Mouse (Mus musculus): ENCODE data around the gene Mrpl30. TPM values are rescaled to one million over a fixed set of nuclear protein-coding genes. Genes with fewer than 3 reads are reported as not detected.

The Mrpl30 gene
- polyA plus RNA-seq, 1 experiment, result 71.3 TPM

GRCm38 (mm10) chr1:37900288-37900687 lies 10.0 kb downstream of the Mrpl30 start:
- H3K4me1 ChIP-seq (ENCODE audit: control insufficient read depth, insufficient read depth, low read length), result no peaks in the 10 kb centered on the region
- H3K27me3 ChIP-seq (ENCODE audit: control insufficient read depth, insufficient read depth, low read length), result no peaks in the 10 kb centered on the region
- H3K27ac ChIP-seq (ENCODE audit: control insufficient read depth, insufficient read depth, low read depth, low read length), result no peak overlapping the region
- no peak for TF ChIP-seq CTCF (IDR thresholded peaks at IDR 0.05; ENCODE audit: control insufficient read depth, insufficient read depth, insufficient replicate concordance, low read depth, low read length)
- TF ChIP-seq POLR2A (IDR thresholded peaks at IDR 0.05; ENCODE audit: control insufficient read depth, low read depth, low read length), result no peak
- H3K36me3 ChIP-seq (ENCODE audit: control insufficient read depth, insufficient read depth, low read length), result no peaks in the 10 kb centered on the region
- H3K4me3 ChIP-seq (ENCODE audit: control insufficient read depth, low read depth, low read length), result no peak overlapping the region

- Histone ChIP-seq H3K4me3 (ENCODE audit: control insufficient read depth, low read depth, low read length) (no peak overlapping the region), H3K27me3 (ENCODE audit: control insufficient read depth, insufficient read depth, low read length) (no peaks in the 10 kb centered on the region), H3K36me3 (ENCODE audit: control insufficient read depth, insufficient read depth, low read length) (no peaks in the 10 kb centered on the region), H3K4me1 (ENCODE audit: control insufficient read depth, insufficient read depth, low read length) (no peaks in the 10 kb centered on the region), H3K27ac (ENCODE audit: control insufficient read depth, insufficient read depth, low read depth, low read length) (no peak overlapping the region)
- TF ChIP-seq CTCF (IDR thresholded peaks at IDR 0.05; ENCODE audit: control insufficient read depth, insufficient read depth, insufficient replicate concordance, low read depth, low read length) (no peak), POLR2A (IDR thresholded peaks at IDR 0.05; ENCODE audit: control insufficient read depth, low read depth, low read length) (no peak)
Observed at GRCm38 (mm10) chr1:37903178-37903577, 12.9 kb downstream of the Mrpl30 start.

- H3K36me3 ChIP-seq (ENCODE audit: control insufficient read depth, insufficient read depth, low read length), result no peaks in the 10 kb centered on the region
- no peak overlapping the region for H3K27ac ChIP-seq (ENCODE audit: control insufficient read depth, insufficient read depth, low read depth, low read length)
- H3K4me3 ChIP-seq (ENCODE audit: control insufficient read depth, low read depth, low read length), result no peak overlapping the region
- no peak for TF ChIP-seq CTCF (IDR thresholded peaks at IDR 0.05; ENCODE audit: control insufficient read depth, insufficient read depth, insufficient replicate concordance, low read depth, low read length)
- no peak for TF ChIP-seq POLR2A (IDR thresholded peaks at IDR 0.05; ENCODE audit: control insufficient read depth, low read depth, low read length)
- H3K27me3 ChIP-seq (ENCODE audit: control insufficient read depth, insufficient read depth, low read length), result no peaks in the 10 kb centered on the region
- H3K4me1 ChIP-seq (ENCODE audit: control insufficient read depth, insufficient read depth, low read length), result no peaks in the 10 kb centered on the region; the same call in 1 of the 2 replicates
Observed at GRCm38 (mm10) chr1:37912751-37913150, 22.5 kb downstream of the Mrpl30 start.

- H3K36me3 ChIP-seq (ENCODE audit: control insufficient read depth, insufficient read depth, low read length), result no peaks in the 10 kb centered on the region
- H3K27ac ChIP-seq (ENCODE audit: control insufficient read depth, insufficient read depth, low read depth, low read length), result no peak within 1 kb of the TSS
- no peak within 1 kb of the TSS for H3K4me3 ChIP-seq (ENCODE audit: control insufficient read depth, low read depth, low read length)
- no peaks in the 10 kb centered on the region; the same call in 1 of the 2 replicates for H3K4me1 ChIP-seq (ENCODE audit: control insufficient read depth, insufficient read depth, low read length)
- TF ChIP-seq POLR2A (IDR thresholded peaks at IDR 0.05; ENCODE audit: control insufficient read depth, low read depth, low read length) (no peak), CTCF (IDR thresholded peaks at IDR 0.05; ENCODE audit: control insufficient read depth, insufficient read depth, insufficient replicate concordance, low read depth, low read length) (no peak)
- H3K27me3 ChIP-seq (ENCODE audit: control insufficient read depth, insufficient read depth, low read length), result no peaks in the 10 kb centered on the region
Observed at GRCm38 (mm10) chr1:37916393-37916792, 26.1 kb downstream of the Mrpl30 start, which contains the start of gene Lyg2. Gene Lyg2, minus strand, starts transcription at chr1:37916493.

GRCm38 (mm10) chr1:37917666-37918065 lies 27.4 kb downstream of the Mrpl30 start:
- H3K4me1 ChIP-seq (ENCODE audit: control insufficient read depth, insufficient read depth, low read length), result no peaks in the 10 kb centered on the region; the same call in 1 of the 2 replicates
- H3K27me3 ChIP-seq (ENCODE audit: control insufficient read depth, insufficient read depth, low read length), result no peaks in the 10 kb centered on the region
- TF ChIP-seq CTCF (IDR thresholded peaks at IDR 0.05; ENCODE audit: control insufficient read depth, insufficient read depth, insufficient replicate concordance, low read depth, low read length) (no peak), POLR2A (IDR thresholded peaks at IDR 0.05; ENCODE audit: control insufficient read depth, low read depth, low read length) (no peak)
- no peaks in the 10 kb centered on the region for H3K36me3 ChIP-seq (ENCODE audit: control insufficient read depth, insufficient read depth, low read length)
- H3K4me3 ChIP-seq (ENCODE audit: control insufficient read depth, low read depth, low read length), result no peak overlapping the region
- no peak overlapping the region for H3K27ac ChIP-seq (ENCODE audit: control insufficient read depth, insufficient read depth, low read depth, low read length)

GRCm38 (mm10) chr1:37918096-37918495 lies 27.8 kb downstream of the Mrpl30 start:
- Histone ChIP-seq H3K4me3 (ENCODE audit: control insufficient read depth, low read depth, low read length) (no peak overlapping the region), H3K36me3 (ENCODE audit: control insufficient read depth, insufficient read depth, low read length) (no peaks in the 10 kb centered on the region), H3K27me3 (ENCODE audit: control insufficient read depth, insufficient read depth, low read length) (no peaks in the 10 kb centered on the region), H3K4me1 (ENCODE audit: control insufficient read depth, insufficient read depth, low read length) (no peaks in the 10 kb centered on the region; the same call in 1 of the 2 replicates), H3K27ac (ENCODE audit: control insufficient read depth, insufficient read depth, low read depth, low read length) (no peak overlapping the region)
- TF ChIP-seq POLR2A (IDR thresholded peaks at IDR 0.05; ENCODE audit: control insufficient read depth, low read depth, low read length), result no peak
- no peak for TF ChIP-seq CTCF (IDR thresholded peaks at IDR 0.05; ENCODE audit: control insufficient read depth, insufficient read depth, insufficient replicate concordance, low read depth, low read length)

GRCm38 (mm10) chr1:37922536-37922935 lies 32.3 kb downstream of the Mrpl30 start:
- H3K27ac ChIP-seq (ENCODE audit: control insufficient read depth, insufficient read depth, low read depth, low read length), result no peak overlapping the region
- peaks cover 6% of the 10 kb centered on the region for H3K4me1 ChIP-seq (ENCODE audit: control insufficient read depth, insufficient read depth, low read length)
- H3K27me3 ChIP-seq (ENCODE audit: control insufficient read depth, insufficient read depth, low read length), result no peaks in the 10 kb centered on the region
- TF ChIP-seq CTCF (IDR thresholded peaks at IDR 0.05; ENCODE audit: control insufficient read depth, insufficient read depth, insufficient replicate concordance, low read depth, low read length), result no peak
- TF ChIP-seq POLR2A (IDR thresholded peaks at IDR 0.05; ENCODE audit: control insufficient read depth, low read depth, low read length), result no peak
- H3K4me3 ChIP-seq (ENCODE audit: control insufficient read depth, low read depth, low read length), result no peak overlapping the region
- H3K36me3 ChIP-seq (ENCODE audit: control insufficient read depth, insufficient read depth, low read length), result no peaks in the 10 kb centered on the region

- H3K36me3 ChIP-seq (ENCODE audit: control insufficient read depth, insufficient read depth, low read length), result no peaks in the 10 kb centered on the region
- H3K4me1 ChIP-seq (ENCODE audit: control insufficient read depth, insufficient read depth, low read length), result peaks cover 6% of the 10 kb centered on the region
- H3K4me3 ChIP-seq (ENCODE audit: control insufficient read depth, low read depth, low read length), result no peak overlapping the region
- H3K27me3 ChIP-seq (ENCODE audit: control insufficient read depth, insufficient read depth, low read length), result no peaks in the 10 kb centered on the region
- no peak overlapping the region for H3K27ac ChIP-seq (ENCODE audit: control insufficient read depth, insufficient read depth, low read depth, low read length)
- no peak for TF ChIP-seq CTCF (IDR thresholded peaks at IDR 0.05; ENCODE audit: control insufficient read depth, insufficient read depth, insufficient replicate concordance, low read depth, low read length)
- no peak for TF ChIP-seq POLR2A (IDR thresholded peaks at IDR 0.05; ENCODE audit: control insufficient read depth, low read depth, low read length)
Observed at GRCm38 (mm10) chr1:37925971-37926370, 35.7 kb downstream of the Mrpl30 start.
